Mouse (Mus musculus) mouse trophoblast stem cell (cell line): ENCODE measurements around the gene Mlip.

Experiments
- in situ Hi-C, 2 experiments: fragments of 300-500 bp; cut with MseI, MboI; formaldehyde crosslinking; loops; 2 replicates in 1 of 2; 3 replicates in 1 of 2; pipeline ENCODE4 v1.15.1; 2025

Gene Mlip

GRCm38 (mm10) chr9:77359278-77359973, 6.7 kb upstream of the Mlip start:
- in situ Hi-C loops, result no loop called here

- in situ Hi-C loops, result no loop called here
These were observed 1.2 kb upstream of the Mlip start for GRCm38 (mm10) chr9:77353942-77354341.

GRCm38 (mm10) chr9:77347704-77348103, 5.1 kb downstream of the Mlip start:
- in situ Hi-C loops, result no loop called here

- in situ Hi-C loops, result no loop called here
These were observed 8.5 kb downstream of the Mlip start for GRCm38 (mm10) chr9:77344318-77344717.

GRCm38 (mm10) chr9:77340159-77340862, 12.5 kb downstream of the Mlip start:
- in situ Hi-C loops, result no loop called here

GRCm38 (mm10) chr9:77339571-77340148, 13.1 kb downstream of the Mlip start:
- in situ Hi-C loops, result no loop called here

GRCm38 (mm10) chr9:77335370-77335769, 17.4 kb downstream of the Mlip start:
- in situ Hi-C loops, result no loop called here

GRCm38 (mm10) chr9:77318346-77318745, 34.4 kb downstream of the Mlip start:
- in situ Hi-C loops, result no loop called here

GRCm38 (mm10) chr9:77310548-77310947, 42.2 kb downstream of the Mlip start:
- in situ Hi-C loops, result no loop called here

GRCm38 (mm10) chr9:77305417-77305816, 47.4 kb downstream of the Mlip start:
- in situ Hi-C loops, result no loop called here

- in situ Hi-C loops, result no loop called here
These were observed 50.4 kb downstream of the Mlip start for GRCm38 (mm10) chr9:77302340-77302739.

GRCm38 (mm10) chr9:77287958-77288357, 64.8 kb downstream of the Mlip start:
- in situ Hi-C loops, result no loop called here

GRCm38 (mm10) chr9:77279371-77279770, 73.4 kb downstream of the Mlip start:
- in situ Hi-C loops, result no loop called here

GRCm38 (mm10) chr9:77278055-77278454, 74.7 kb downstream of the Mlip start:
- in situ Hi-C loops, result no loop called here

- in situ Hi-C loops, result no loop called here
These were observed 75.5 kb downstream of the Mlip start for GRCm38 (mm10) chr9:77277270-77277669.

GRCm38 (mm10) chr9:77276451-77277154, 76.2 kb downstream of the Mlip start:
- in situ Hi-C loops, result no loop called here

GRCm38 (mm10) chr9:77272727-77273126, 80.0 kb downstream of the Mlip start:
- in situ Hi-C loops, result no loop called here

GRCm38 (mm10) chr9:77265268-77266017, 87.3 kb downstream of the Mlip start:
- in situ Hi-C loops, result no loop called here

- in situ Hi-C loops, result no loop called here
These were observed 93.7 kb downstream of the Mlip start for GRCm38 (mm10) chr9:77259052-77259451.

GRCm38 (mm10) chr9:77258265-77258664, 94.5 kb downstream of the Mlip start:
- in situ Hi-C loops, result no loop called here

- in situ Hi-C loops, result no loop called here
These were observed 98.3 kb downstream of the Mlip start for GRCm38 (mm10) chr9:77254514-77254913.

GRCm38 (mm10) chr9:77252761-77253160, 100.0 kb downstream of the Mlip start:
- in situ Hi-C loops, result no loop called here
